Mouse (Mus musculus): ENCODE data around the gene Zfp281. TPM values are rescaled to one million over a fixed set of nuclear protein-coding genes. Genes with fewer than 3 reads are reported as not detected.

The Zfp281 gene
- polyA plus RNA-seq, 1 experiment from 2014 or later = 25.6 TPM

GRCm38 (mm10) chr1:136600067-136600466, 24.6 kb upstream of the Zfp281 start:
- no peaks in the 10 kb centered on the region for H3K36me3 ChIP-seq
- H3K4me1 ChIP-seq = no peaks in the 10 kb centered on the region
- H3K4me3 ChIP-seq = no peak overlapping the region
- no peak overlapping the region for H3K27ac ChIP-seq
- H3K9ac ChIP-seq = no peak overlapping the region
- WGBS = 75% methylated on average over 3 of the region's 3 CpGs
- no peaks in the 10 kb centered on the region for H3K27me3 ChIP-seq
- H3K4me2 ChIP-seq = no peak overlapping the region
- ATAC-seq (ENCODE audit: insufficient number of reproducible peaks, insufficient read depth, low FRiP score, low TSS enrichment, low read depth) = no peak
- no peaks in the 10 kb centered on the region for H3K9me3 ChIP-seq

GRCm38 (mm10) chr1:136600647-136601345, 23.9 kb upstream of the Zfp281 start:
- Histone ChIP-seq H3K36me3 (no peaks in the 10 kb centered on the region), H3K9me3 (no peaks in the 10 kb centered on the region), H3K9ac (no peak overlapping the region), H3K4me1 (no peaks in the 10 kb centered on the region), H3K27me3 (no peaks in the 10 kb centered on the region), H3K4me2 (no peak overlapping the region), H3K4me3 (no peak overlapping the region), H3K27ac (no peak overlapping the region)
- 68% methylated on average over 9 of the region's 9 CpGs for WGBS
- no peak for ATAC-seq (ENCODE audit: insufficient number of reproducible peaks, insufficient read depth, low FRiP score, low TSS enrichment, low read depth)

DNA sequence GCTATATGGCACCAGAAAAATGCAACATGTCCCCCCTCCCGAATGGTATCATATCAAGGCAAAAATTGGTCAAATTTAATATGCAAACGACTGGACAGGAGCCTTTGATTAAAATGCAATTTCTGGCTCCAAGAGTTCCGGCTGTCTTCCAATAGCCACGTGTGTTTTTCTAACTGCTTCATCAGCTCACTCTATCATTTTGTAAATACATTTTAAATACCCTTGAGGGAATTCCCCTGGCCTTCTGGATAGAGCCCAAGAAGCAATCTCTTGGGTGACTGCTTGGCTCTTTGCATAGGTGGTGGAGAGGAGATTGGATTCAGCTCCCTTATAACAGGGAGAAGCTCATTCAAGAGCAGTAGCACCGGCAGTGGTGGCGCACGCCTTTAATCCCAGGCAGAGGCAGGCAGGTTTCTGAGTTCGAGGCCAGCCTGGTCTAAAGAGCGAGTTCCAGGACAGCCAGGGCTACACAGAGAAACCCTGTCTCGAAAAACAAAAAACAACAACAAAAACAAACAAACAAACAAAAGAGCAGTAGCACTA, 23.3 kb upstream of the Zfp281 start:
- Histone ChIP-seq H3K27me3 (no peaks in the 10 kb centered on the region), H3K9me3 (no peaks in the 10 kb centered on the region), H3K4me3 (no peak overlapping the region), H3K9ac (no peak overlapping the region), H3K4me1 (no peaks in the 10 kb centered on the region), H3K4me2 (no peak overlapping the region), H3K36me3 (no peaks in the 10 kb centered on the region), H3K27ac (no peak overlapping the region)
- 84% methylated on average over 10 of the region's 10 CpGs for WGBS
- ATAC-seq (ENCODE audit: insufficient number of reproducible peaks, insufficient read depth, low FRiP score, low TSS enrichment, low read depth) = no peak

- H3K4me1 ChIP-seq = no peaks in the 10 kb centered on the region
- no peak overlapping the region for H3K27ac ChIP-seq
- no peak for ATAC-seq (ENCODE audit: insufficient number of reproducible peaks, insufficient read depth, low FRiP score, low TSS enrichment, low read depth)
- no peaks in the 10 kb centered on the region for H3K9me3 ChIP-seq
- no peak overlapping the region for H3K9ac ChIP-seq
- H3K4me3 ChIP-seq = no peak overlapping the region
- WGBS = 78% methylated on average over 5 of the region's 5 CpGs
- no peaks in the 10 kb centered on the region for H3K36me3 ChIP-seq
- H3K4me2 ChIP-seq = no peak overlapping the region
- H3K27me3 ChIP-seq = no peaks in the 10 kb centered on the region
Observed at GRCm38 (mm10) chr1:136602303-136602702, 22.4 kb upstream of the Zfp281 start.

DNA sequence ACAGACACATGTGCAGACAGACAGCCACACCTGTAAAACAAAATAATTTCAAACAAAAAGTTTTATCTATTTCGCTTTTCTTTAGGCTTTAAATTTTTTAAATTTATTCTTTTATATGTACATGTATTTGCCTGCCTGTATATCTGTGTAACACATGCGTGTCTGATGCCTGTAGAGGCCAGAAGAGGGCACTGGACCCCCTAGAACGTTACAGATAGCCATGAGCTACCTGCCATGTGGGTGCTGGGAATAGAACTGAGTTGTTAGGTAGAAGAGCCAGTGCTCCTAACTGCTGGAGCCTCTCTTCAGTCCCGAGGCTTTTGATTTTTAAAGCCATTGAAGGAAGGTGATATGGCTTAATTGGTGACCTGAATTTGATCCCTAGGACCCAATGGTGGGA, 20.5 kb upstream of the Zfp281 start:
- no peak overlapping the region for H3K4me2 ChIP-seq
- no peak for ATAC-seq (ENCODE audit: insufficient number of reproducible peaks, insufficient read depth, low FRiP score, low TSS enrichment, low read depth)
- H3K27ac ChIP-seq = no peak overlapping the region
- WGBS = 82% methylated on average over 4 of the region's 4 CpGs
- no peaks in the 10 kb centered on the region for H3K27me3 ChIP-seq
- H3K9me3 ChIP-seq = no peaks in the 10 kb centered on the region
- H3K36me3 ChIP-seq = no peaks in the 10 kb centered on the region
- H3K4me1 ChIP-seq = no peaks in the 10 kb centered on the region
- no peak overlapping the region for H3K4me3 ChIP-seq
- no peak overlapping the region for H3K9ac ChIP-seq

DNA sequence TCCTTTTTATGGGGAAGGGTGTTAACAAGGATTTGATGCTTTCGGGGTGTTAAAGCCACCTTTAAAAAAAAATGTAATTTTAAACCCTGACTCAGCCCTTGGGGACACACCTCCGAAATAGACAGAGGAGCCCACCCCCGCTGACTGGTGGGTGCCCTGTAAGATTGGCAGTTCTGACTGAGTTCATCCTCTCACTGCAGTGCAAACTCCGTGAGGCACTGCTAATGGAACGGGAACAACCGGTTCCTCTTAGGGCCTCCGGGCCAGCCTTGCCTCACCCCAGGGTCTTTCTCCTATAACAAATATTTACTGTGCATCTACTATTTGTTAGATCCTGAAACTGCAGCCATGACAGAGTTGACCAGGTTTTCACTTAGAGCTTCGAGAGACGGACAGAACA, 18.9 kb upstream of the Zfp281 start:
- no peak overlapping the region for H3K4me2 ChIP-seq
- no peak overlapping the region for H3K4me3 ChIP-seq
- H3K27me3 ChIP-seq = no peaks in the 10 kb centered on the region
- 66% methylated on average over 9 of the region's 9 CpGs for WGBS
- no peaks in the 10 kb centered on the region for H3K4me1 ChIP-seq
- no peaks in the 10 kb centered on the region for H3K9me3 ChIP-seq
- ATAC-seq (ENCODE audit: insufficient number of reproducible peaks, insufficient read depth, low FRiP score, low TSS enrichment, low read depth) = no peak
- H3K36me3 ChIP-seq = no peaks in the 10 kb centered on the region
- H3K9ac ChIP-seq = no peak overlapping the region
- no peak overlapping the region for H3K27ac ChIP-seq

DNA sequence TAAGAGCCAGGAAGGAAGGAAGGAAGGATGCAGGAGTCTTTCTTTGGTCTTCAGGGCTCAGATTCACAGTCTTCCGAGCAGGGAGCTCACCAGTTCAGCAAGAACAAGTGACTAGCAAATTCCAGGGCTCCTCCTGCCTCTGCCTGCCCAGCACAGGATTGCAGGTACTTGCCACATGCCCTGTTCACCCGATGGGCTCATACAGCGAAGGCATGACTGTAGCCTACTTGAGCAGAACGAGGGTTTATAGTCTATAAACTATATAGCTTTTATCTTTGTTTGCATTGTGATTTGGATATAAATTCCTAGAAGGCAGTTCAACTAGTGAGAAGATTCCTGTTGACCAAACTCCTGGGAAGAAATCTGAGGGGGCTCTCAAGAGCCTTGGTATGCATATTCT, 18.4 kb upstream of the Zfp281 start:
- Histone ChIP-seq H3K27me3 (no peaks in the 10 kb centered on the region), H3K4me2 (no peak overlapping the region), H3K4me1 (no peaks in the 10 kb centered on the region), H3K9ac (no peak overlapping the region), H3K36me3 (no peaks in the 10 kb centered on the region), H3K4me3 (no peak overlapping the region), H3K9me3 (no peaks in the 10 kb centered on the region), H3K27ac (no peak overlapping the region)
- WGBS = 82% methylated on average over 4 of the region's 4 CpGs
- no peak for ATAC-seq (ENCODE audit: insufficient number of reproducible peaks, insufficient read depth, low FRiP score, low TSS enrichment, low read depth)

GRCm38 (mm10) chr1:136608339-136609261, 16.1 kb upstream of the Zfp281 start:
- Histone ChIP-seq H3K9ac (no peak overlapping the region), H3K27me3 (no peaks in the 10 kb centered on the region), H3K36me3 (no peaks in the 10 kb centered on the region), H3K9me3 (no peaks in the 10 kb centered on the region), H3K27ac (no peak overlapping the region), H3K4me1 (no peaks in the 10 kb centered on the region), H3K4me2 (no peak overlapping the region), H3K4me3 (no peak overlapping the region)
- 81% methylated on average over 11 of the region's 11 CpGs for WGBS
- no peak for ATAC-seq (ENCODE audit: insufficient number of reproducible peaks, insufficient read depth, low FRiP score, low TSS enrichment, low read depth)

GRCm38 (mm10) chr1:136611803-136612202, 12.9 kb upstream of the Zfp281 start:
- no peak for ATAC-seq (ENCODE audit: insufficient number of reproducible peaks, insufficient read depth, low FRiP score, low TSS enrichment, low read depth)
- no peaks in the 10 kb centered on the region for H3K9me3 ChIP-seq
- H3K27me3 ChIP-seq = no peaks in the 10 kb centered on the region
- no peaks in the 10 kb centered on the region for H3K4me1 ChIP-seq
- H3K4me2 ChIP-seq = no peak overlapping the region
- H3K4me3 ChIP-seq = no peak overlapping the region
- no peak overlapping the region for H3K9ac ChIP-seq
- 75% methylated on average over 9 of the region's 9 CpGs for WGBS
- no peak overlapping the region for H3K27ac ChIP-seq
- H3K36me3 ChIP-seq = no peaks in the 10 kb centered on the region

- H3K36me3 ChIP-seq = no peaks in the 10 kb centered on the region
- no peak overlapping the region for H3K27ac ChIP-seq
- H3K4me2 ChIP-seq = no peak overlapping the region
- ATAC-seq (ENCODE audit: insufficient number of reproducible peaks, insufficient read depth, low FRiP score, low TSS enrichment, low read depth) = no peak
- no peaks in the 10 kb centered on the region for H3K9me3 ChIP-seq
- no peaks in the 10 kb centered on the region for H3K4me1 ChIP-seq
- WGBS = 44% methylated on average over 6 of the region's 6 CpGs
- H3K4me3 ChIP-seq = no peak overlapping the region
- H3K27me3 ChIP-seq = no peaks in the 10 kb centered on the region
- H3K9ac ChIP-seq = no peak overlapping the region
Observed at GRCm38 (mm10) chr1:136613300-136613751, 11.4 kb upstream of the Zfp281 start.

- Histone ChIP-seq H3K27ac (no peak overlapping the region), H3K36me3 (no peaks in the 10 kb centered on the region), H3K4me2 (no peak overlapping the region), H3K27me3 (no peaks in the 10 kb centered on the region), H3K4me1 (no peaks in the 10 kb centered on the region), H3K9me3 (no peaks in the 10 kb centered on the region), H3K4me3 (no peak overlapping the region), H3K9ac (no peak overlapping the region)
- ATAC-seq (ENCODE audit: insufficient number of reproducible peaks, insufficient read depth, low FRiP score, low TSS enrichment, low read depth) = no peak
- WGBS = 87% methylated on average over 11 of the region's 11 CpGs
Observed at GRCm38 (mm10) chr1:136614748-136615440, 9.8 kb upstream of the Zfp281 start.
